Mouse (Mus musculus) lung, adult 2 months (tissue): ENCODE measurements around the gene Anapc7. TPM values are rescaled to one million over a fixed set of nuclear protein-coding genes. Genes with fewer than 3 reads are reported as not detected.

Experiments used
- DNase-seq: peaks from one replicate; pipeline ENCODE4 v3.0.0; 2022
- H3K4me1 ChIP-seq: fragments of 200-500 bp; 2 replicates; pipeline ENCODE4 v1.6.1; 2011; ENCODE audit warnings: low read length; ENCODE audit not compliant: control insufficient read depth, insufficient read depth
- H3K4me3 ChIP-seq: fragments of 200-500 bp; replicated peaks from 2 replicates; pipeline ENCODE3; 2011; ENCODE audit warnings: low read depth, mild to moderate bottlenecking, control low read depth, low read length; ENCODE audit errors: extremely low read depth
- CTCF ChIP-seq: fragments of 200-500 bp; IDR thresholded peaks from 2 replicates; pipeline ENCODE4 v1.5.1; 2011; ENCODE audit warnings: mild to moderate bottlenecking, low read length, control low read depth; ENCODE audit not compliant: insufficient read depth
- POLR2A ChIP-seq: fragments of 200-500 bp; IDR thresholded peaks from 2 replicates; pipeline ENCODE4 v1.6.1; 2011; ENCODE audit warnings: low read depth, mild to moderate bottlenecking, control low read depth, low read length, borderline replicate concordance; ENCODE audit errors: extremely low read depth
- WGBS: fragments of 180-500 bp; shearing (Covaris S2); methylation state at CpG from one replicate; pipeline ENCODE4 v1.1.7; 2018; 5-methylcytosine and 5-hydroxymethylcytosine counted together
- polyA plus RNA-seq: library from polyadenylated mRNA; depleted of rRNA; stranded (reverse); fragments of >200 nt; gene quantifications from 2 replicates; pipeline ENCODE4 v1.2.3, GENCODE M21; 2012; rRNA removed

Anapc7 gene
- polyA plus RNA-seq = 17.9 and 20.5 TPM in 2 replicates

DNA sequence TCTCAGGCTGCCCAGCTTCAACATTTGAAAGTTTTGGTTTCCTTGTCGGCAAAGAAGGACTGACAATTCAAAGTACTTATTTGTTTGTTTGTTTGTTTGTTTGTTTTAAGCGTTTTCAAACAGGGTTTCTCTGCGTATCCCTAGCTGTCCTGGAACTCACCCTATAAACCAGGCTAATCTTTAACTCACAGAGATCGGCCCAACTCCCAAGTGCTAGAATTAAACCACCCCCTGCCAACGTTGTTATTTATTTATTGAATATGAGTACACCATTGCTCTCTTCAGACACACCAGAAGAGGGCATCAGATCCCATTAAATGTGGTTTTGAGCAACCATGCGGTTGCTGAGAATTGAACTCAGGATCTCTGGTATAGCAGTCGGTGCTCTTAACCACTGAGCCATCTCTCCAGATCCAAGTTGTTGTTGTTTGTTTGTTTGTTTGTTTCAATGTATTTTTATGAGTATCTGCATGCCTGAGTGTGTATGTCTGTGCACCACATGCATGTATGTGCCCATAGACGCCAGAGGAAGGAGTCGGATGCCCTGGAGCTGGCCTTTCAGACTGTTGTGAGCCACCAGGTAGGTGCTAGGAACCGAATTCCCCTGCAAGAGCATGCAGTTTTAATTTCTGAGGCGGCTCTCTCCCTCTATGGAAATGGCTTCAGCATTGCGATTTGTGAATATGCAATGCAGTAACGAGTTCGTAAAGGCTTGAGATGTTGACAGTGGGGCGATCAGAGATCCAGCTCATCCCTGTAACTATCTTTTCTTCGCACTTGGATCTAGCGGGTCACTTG, at the start of gene Anapc7:
Anapc7 (plus strand) TSS at position 423 of the 798 bp plus-strand sequence.
- Histone ChIP-seq H3K4me1 (no peaks in the 10 kb centered on the region), H3K4me3 (peak within 1 kb of the TSS; percentile 89)
- TF ChIP-seq POLR2A = no peak
- TF ChIP-seq CTCF = no peak
- 13% methylated on average over 17 of the region's 17 CpGs for WGBS
- no peak for DNase-seq

DNA sequence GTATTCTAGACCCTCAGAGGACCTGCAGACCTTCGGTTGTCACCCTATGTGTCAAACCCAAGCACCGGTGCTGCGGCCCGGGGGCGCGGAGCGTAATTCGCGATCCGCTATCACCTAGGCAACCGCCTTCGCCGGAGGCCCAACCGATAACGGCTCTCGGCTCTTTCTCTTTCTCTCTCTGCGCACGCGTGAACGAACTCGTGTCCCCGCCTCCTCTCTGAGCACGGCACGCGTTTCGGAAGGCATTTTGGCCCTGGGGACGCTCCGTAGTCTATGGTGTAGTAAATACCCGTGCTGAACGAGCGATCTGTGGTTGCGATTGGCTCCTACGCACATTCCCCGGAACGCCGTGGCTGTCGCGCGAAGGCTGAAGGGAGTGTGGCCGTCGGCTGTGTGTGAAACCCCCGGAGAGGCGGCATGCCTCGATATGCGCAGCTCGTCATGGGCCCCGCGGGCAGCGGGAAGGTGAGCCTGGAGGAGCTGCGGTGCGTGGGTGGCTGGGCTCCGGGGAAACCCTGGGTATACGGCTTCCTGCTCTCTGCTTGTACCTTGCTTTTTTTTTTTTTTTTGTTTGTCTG, 49.2 kb upstream of the Anapc7 start, which contains the start of gene Fam216a:
Fam216a (minus strand) TSS at position 173 of the 578 bp plus-strand sequence.
- peak within 1 kb of the TSS; percentile 84 for H3K4me3 ChIP-seq
- WGBS = under 1% methylated on average over 53 of the region's 53 CpGs
- DNase-seq = peak; percentile 99
- TF ChIP-seq POLR2A = peak; percentile 75; the same call in 1 of the 2 replicates
- no peak for TF ChIP-seq CTCF
- no peaks in the 10 kb centered on the region; the same call in 1 of the 2 replicates for H3K4me1 ChIP-seq

DNA sequence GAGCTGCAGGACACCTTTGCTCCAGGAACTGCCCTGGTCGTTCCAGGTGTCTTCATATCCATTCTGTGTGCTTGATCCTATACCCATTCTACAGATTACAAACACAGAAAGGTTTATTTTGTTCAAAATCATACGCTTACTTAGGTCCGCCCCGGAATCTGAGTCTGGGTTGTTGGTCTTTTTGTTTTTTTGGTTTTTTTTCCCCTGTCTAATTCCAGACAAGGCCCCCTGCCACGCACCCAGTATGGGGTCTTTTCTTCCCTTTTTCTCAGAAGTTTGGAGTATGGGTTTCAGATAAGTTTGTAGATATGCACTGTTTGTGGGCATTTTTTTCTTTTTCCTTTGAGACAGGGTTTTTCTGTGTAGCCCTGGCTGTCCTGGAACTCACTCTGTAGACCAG, 48.6 kb upstream of the Anapc7 start:
- WGBS = 4% methylated on average over 5 of the region's 5 CpGs
- TF ChIP-seq POLR2A = no peak
- TF ChIP-seq CTCF = no peak
- peak overlapping the region; percentile 84 for H3K4me3 ChIP-seq
- no peaks in the 10 kb centered on the region; the same call in 1 of the 2 replicates for H3K4me1 ChIP-seq
- DNase-seq = no peak

DNA sequence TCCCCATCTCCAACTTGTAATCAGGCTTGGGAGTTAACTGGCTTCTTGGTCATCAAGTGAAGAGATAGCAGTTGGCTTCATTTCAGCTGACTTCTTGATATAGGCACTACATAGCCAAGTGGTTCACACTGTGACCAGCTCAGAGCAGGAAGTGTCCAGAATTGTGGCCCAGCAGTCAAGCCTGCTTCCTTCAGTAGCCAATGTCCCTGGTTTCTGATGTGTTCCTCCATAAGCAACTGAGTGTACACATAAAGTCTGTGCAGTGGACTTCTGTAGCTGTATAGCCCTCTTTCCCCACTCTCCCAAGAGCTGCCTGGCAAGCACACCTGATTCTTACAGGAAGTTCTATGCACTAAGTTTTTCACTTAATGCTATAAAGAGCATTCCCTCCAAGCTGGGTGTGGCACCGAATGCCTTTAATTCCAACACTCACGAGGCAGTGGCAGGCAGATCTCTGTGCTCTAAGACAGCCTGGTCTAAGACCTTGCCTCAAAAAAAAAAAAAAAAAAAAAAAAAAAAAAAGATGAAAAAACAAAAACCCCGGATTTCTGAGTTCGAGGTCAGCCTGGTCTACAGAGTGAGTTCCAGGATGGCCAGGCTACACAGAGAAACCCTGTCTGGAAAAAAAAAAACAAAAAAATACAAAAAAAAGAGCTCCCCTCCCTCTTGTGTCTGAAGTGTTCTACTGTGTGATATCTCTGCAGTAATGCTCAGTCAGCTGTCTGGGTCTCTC, 44.2 kb upstream of the Anapc7 start:
- TF ChIP-seq CTCF (no peak), POLR2A (no peak)
- Histone ChIP-seq H3K4me3 (no peak overlapping the region), H3K4me1 (no peaks in the 10 kb centered on the region; the same call in 1 of the 2 replicates)
- no peak for DNase-seq
- WGBS = 81% methylated on average over 4 of the region's 4 CpGs

DNA sequence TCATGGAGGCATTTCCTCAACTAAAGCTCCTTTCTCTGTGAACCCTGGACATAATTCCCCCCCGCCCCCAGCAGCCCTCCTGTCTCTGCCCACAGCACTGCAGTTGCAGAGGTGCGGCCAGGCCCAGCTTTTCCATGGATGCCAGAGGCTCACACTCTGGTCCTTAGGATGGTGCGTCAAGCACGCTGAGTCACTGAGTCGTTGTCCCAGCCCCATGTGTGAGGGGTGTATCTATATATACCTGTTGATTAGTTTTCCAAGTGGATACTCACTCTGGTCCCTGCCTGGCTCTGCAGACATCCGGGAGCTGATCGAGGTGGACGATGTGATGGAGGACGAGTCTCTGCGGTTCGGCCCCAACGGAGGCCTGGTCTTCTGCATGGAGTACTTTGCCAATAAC, 43.3 kb upstream of the Anapc7 start:
- DNase-seq = no peak
- TF ChIP-seq POLR2A (no peak), CTCF (no peak)
- Histone ChIP-seq H3K4me3 (no peak overlapping the region), H3K4me1 (no peaks in the 10 kb centered on the region)
- WGBS = 91% methylated on average over 12 of the region's 12 CpGs

DNA sequence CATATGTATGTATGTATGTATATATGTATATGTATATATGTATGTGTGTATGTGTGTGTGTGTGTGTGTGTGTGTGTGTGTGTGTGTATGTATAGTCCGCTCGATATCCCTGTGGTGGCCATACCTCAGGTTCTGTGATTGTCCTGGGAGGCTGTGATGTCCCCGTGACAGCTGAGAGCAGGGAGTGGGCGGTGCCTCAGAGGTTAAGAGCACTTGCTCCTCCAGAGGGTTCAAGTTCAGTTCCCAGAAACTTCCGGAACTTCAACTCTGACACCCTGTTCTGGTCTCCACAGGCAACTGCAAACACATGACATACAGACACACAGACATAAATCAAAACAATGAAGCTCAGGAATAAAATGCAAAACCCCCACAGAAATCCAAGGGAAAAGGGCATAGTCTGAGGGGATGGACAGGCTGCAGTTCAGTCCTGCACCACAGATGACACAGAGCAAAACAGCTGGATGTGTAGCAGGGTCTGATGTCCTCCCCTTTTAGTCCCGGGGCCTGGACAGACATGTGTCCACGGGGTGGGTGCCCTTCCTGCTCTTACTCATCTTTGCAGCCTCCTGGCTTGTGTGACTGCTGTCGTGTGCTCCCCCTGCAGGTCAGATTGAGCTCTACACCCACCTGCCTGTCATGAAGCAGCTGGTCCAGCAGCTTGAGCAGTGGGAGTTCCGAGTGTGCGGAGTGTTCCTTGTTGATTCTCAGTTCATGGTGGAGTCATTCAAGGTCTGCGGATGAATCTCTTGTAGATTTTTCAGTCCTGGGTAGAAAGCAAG, 41.9 kb upstream of the Anapc7 start:
- H3K4me3 ChIP-seq = no peak overlapping the region

GRCm38 (mm10) chr5:122390006-122390405, 31.5 kb upstream of the Anapc7 start:
- WGBS = 93% methylated on average over 5 of the region's 5 CpGs

More for the DNA sequence above, 41.9 kb upstream of the Anapc7 start:
- peak; percentile 64 for DNase-seq
- no peaks in the 10 kb centered on the region for H3K4me1 ChIP-seq
- WGBS = 44% methylated on average over 11 of the region's 11 CpGs
- TF ChIP-seq CTCF = peak; percentile 96
- no peak for TF ChIP-seq POLR2A

DNA sequence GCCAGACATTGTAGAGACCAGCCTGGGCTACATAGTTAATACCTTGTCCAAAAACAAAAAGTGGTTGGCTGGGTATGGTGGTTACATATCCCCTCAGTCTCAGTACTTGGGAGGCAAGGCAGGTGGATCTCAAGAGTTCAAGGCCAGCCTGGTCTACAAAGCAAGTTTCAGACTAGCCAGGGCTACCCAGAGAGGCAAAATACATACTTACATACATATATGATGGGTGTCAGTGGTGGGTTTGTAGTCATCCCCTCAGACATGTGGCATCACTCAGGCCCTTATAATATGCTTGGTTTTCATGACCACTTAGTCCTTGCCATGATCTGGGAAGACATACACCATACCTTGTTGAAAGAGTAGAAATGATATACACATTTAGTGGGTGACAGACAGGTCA, 30.8 kb upstream of the Anapc7 start:
- no peak for DNase-seq
- H3K4me3 ChIP-seq = no peak overlapping the region
- TF ChIP-seq POLR2A (no peak), CTCF (no peak)
- peaks cover 9% of the 10 kb centered on the region; the same call in 1 of the 2 replicates for H3K4me1 ChIP-seq

More at GRCm38 (mm10) chr5:122390006-122390405, 31.5 kb upstream of the Anapc7 start:
- H3K4me1 ChIP-seq = peaks cover 8% of the 10 kb centered on the region; the same call in 1 of the 2 replicates
- TF ChIP-seq POLR2A (no peak), CTCF (no peak)
- no peak overlapping the region for H3K4me3 ChIP-seq
- DNase-seq = no peak
